Mouse (Mus musculus) effector memory CD4-positive, alpha-beta T cell, adult 5 months (primary cell): ENCODE data around the gene Stk36. TPM values are rescaled to one million over a fixed set of nuclear protein-coding genes. Genes with fewer than 3 reads are reported as not detected.

Experiments used
- polyA plus RNA-seq: library from polyadenylated mRNA; unstranded; fragments of 100-300 nt; shearing (Covaris generic); gene quantifications from one replicate; pipeline ENCODE4 v1.2.1, GENCODE M21; 2017

Stk36 gene
- 0.09 TPM for polyA plus RNA-seq

GRCm38 (mm10) chr1:74601267-74601962, at the start of gene Stk36, which contains the start of gene Rnf25:
TSS of gene Stk36 (plus strand) at chr1:74601445.
TSS of gene Rnf25 (minus strand) at chr1:74601397.

GRCm38 (mm10) chr1:74587773-74588445, 13.3 kb upstream of the Stk36 start, which contains the start of the genes Zfp142 and Bcs1l:
TSS of gene Zfp142 (minus strand) at chr1:74588246.
TSS of gene Bcs1l (plus strand) at chr1:74588289.

DNA sequence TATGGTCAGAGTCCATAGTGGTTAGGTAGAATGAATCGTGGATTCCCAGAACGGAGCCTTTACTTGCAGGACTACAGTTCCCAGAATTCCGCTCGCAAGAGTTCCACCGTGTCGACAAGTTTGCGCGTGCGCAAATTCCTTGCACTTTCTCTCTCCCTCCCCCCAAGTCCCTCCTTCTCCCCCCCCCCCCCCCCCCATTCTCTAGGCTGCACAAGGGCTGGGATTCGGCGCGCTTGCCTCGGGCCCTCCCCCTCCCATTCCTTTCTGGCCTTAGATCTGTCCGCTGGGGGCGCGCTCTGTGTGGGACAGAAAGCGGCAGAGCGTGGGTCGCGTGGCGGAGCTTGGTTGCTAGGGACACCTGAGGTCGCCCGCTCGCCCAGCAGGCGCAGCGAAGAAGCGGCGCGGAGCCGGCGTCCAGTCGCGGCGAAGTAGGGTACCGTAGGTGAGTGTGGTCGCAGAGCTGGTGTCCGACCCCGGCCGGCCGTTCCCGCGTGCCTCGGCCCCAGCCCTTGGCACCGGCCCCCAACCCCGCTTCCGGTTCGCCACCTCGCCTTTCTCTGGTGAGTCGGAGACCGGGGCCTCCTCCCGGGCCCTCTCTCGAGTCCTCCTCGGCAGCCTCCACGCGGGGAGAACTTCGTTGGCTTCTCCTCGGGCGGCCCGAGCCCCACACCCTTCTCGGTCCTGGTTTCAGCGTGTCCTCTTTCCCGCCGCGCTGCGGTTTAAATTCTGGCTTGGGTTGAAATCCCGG, 60.4 kb downstream of the Stk36 start, which contains the start of gene Ttll4:
Gene Ttll4 (plus strand): TSS at position 298 of the 748 bp plus-strand sequence.

Other genes with a start within 250 kb of the Stk36 start
- gene Catip, start 239.3 kb upstream of the Stk36 start, polyA plus RNA-seq: not detected
- not detected for gene Slc11a1, start 226.2 kb upstream of the Stk36 start, polyA plus RNA-seq
- 4.7 TPM for gene Ctdsp1, start 209.9 kb upstream of the Stk36 start, polyA plus RNA-seq
- 0.11 TPM for gene Vil1, start 192.1 kb upstream of the Stk36 start, polyA plus RNA-seq
- 21.4 TPM for gene Cnot9, start 95.4 kb upstream of the Stk36 start, polyA plus RNA-seq
- gene Plcd4, start 58.6 kb upstream of the Stk36 start, polyA plus RNA-seq: 0.79 TPM
- gene Usp37, start 57.2 kb upstream of the Stk36 start, polyA plus RNA-seq: 26.6 TPM
- 18.4 TPM for gene Zfp142, start 13.2 kb upstream of the Stk36 start, polyA plus RNA-seq
- 3.8 TPM for gene Bcs1l, start 13.2 kb upstream of the Stk36 start, polyA plus RNA-seq
- gene Rnf25, start within 50 bp of the Stk36 start, polyA plus RNA-seq: 18.5 TPM
- gene Ttll4, start 60.3 kb downstream of the Stk36 start, polyA plus RNA-seq: 46.6 TPM
- not detected for gene Cyp27a1, start 112.1 kb downstream of the Stk36 start, polyA plus RNA-seq
- not detected for gene Prkag3, start 147.8 kb downstream of the Stk36 start, polyA plus RNA-seq
- not detected for gene Wnt6, start 170.4 kb downstream of the Stk36 start, polyA plus RNA-seq
- gene Wnt10a, start 190.1 kb downstream of the Stk36 start, polyA plus RNA-seq: 2.6 TPM